Mouse (Mus musculus) liver, embryonic 14 days (tissue): Measurements from ENCODE around the gene Pde12. TPM values are rescaled to one million over a fixed set of nuclear protein-coding genes. Genes with fewer than 3 reads are reported as not detected.

Source experiments
- polyA plus RNA-seq: library from polyadenylated mRNA; depleted of rRNA; stranded (reverse); fragments of >200 nt; gene quantifications from 2 replicates; pipeline ENCODE4 v1.2.3, GENCODE M21; 2012; rRNA removed

Pde12 gene
- 3.2 and 3.9 TPM in 2 replicates for polyA plus RNA-seq

DNA sequence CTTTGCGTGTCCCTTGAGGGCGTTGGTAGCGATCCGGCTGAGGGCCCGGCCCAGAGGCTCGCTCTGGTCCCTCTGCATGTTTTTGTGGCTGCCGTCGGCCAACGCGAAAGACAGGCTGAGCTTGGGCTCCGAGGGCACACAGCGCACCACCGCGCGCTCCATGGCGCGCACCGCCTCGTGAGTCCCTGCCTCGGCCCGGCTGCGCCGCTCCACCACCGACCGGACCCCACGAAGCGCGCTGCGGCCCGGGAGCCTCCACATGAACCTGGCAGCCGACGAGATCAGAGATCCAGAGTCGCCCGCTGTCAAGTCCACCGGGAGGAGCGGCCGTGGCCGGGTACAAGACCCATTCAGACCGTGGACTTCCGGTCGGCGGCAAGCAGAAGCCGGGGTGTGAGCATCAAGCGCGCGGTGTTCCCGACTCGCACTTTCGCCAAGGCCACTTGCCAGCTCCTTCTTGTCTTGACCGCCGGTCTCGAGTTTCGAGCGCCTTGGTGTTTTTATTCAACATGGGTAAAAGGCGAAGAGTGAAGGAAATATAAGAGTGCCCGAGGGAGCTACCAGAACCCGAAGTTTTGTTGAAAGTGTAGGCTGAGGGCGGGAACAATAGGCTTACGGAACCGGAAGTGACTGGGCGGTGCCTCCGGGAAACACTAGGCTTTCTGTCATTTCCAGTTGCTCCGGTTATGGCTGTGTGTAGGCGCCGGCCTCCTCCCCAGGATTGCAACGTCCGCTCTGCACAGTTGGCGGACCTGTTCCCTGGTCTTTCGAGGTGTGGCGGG is at the start of gene Pde12:
Gene Pde12, minus strand, starts transcription at position 592 of the 782 bp plus-strand sequence.

DNA sequence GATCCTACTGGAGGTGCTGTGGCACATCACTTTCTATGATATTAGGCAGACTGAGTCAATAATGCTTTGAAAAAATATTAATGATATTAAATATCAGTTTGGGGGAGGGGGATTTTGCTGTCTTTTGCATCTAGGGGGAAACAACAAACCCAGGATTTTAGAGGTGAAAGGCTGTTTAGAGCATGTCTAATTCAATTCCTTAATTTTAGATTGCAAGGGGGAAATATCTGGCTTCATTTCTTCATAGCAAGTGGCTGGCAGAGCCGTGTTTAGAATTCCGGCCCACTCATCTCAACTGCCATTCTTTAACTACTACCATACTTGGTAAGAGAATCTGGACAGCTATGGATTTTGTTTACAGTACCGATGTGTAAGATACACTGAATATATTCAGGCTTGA is 23.3 kb upstream of the Pde12 start, which contains the start of gene Dnah12:
Gene Dnah12, plus strand, starts transcription at position 301 of the 400 bp plus-strand sequence.

DNA sequence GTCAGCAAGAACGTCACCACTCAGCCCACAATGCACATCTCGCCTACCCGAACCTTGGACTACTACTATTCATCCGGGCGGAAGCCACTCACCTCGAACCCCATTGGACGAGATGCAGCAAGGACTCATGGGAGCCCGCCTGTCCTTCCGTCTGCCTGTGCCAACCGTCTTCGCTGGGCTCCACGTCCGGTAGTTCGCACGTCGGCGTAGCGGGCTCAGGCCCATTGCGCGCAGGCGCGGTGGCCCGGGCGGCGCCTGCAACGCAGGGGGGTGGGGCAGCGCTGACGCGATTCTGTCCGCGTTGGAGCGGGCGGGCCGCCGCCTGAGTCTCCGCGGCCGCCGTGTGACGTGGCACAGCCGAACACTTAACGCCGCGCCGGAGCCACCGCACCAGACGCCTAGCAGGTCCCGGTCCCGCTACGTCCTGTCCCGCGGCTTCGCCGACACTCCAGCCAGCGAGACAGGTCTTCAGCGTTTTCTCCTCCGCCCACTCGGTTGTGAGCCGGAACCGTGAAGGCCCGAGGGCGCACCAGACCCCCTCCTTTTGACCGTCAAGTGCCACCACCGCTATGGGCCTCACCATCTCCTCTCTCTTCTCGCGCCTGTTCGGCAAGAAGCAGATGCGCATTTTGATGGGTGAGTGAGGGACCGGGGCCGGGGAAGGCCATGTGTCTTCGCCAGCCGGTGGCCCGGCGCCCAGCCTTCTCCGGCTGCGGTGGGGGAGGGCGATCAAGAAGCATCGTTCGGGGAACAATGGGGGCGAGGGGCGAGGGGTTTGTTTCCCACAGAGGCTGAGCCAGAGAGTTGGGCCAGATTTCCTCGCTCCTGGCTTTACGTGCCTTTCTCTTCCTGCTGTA is 31.6 kb downstream of the Pde12 start, which contains the start of gene Arf4:
Gene Arf4, plus strand, starts transcription at position 224 of the 857 bp plus-strand sequence.

Other genes with a start within 250 kb of the Pde12 start
- gene Slmap, start 135.0 kb downstream of the Pde12 start, polyA plus RNA-seq, result 11.8 and 13.1 TPM in 2 replicates
- 5.5 and 6.3 TPM in 2 replicates for gene Dennd6a, start 96.0 kb downstream of the Pde12 start, polyA plus RNA-seq
- gene Arf4, start 31.8 kb downstream of the Pde12 start, polyA plus RNA-seq, result 47.3 and 55.9 TPM in 2 replicates
- 0.01 TPM in 2 replicates for gene Dnah12, start 23.4 kb upstream of the Pde12 start, polyA plus RNA-seq
- not detected in 2 replicates for gene Asb14, start 224.7 kb upstream of the Pde12 start, polyA plus RNA-seq